Mouse (Mus musculus): ENCODE data around the gene Nuak2. TPM values are rescaled to one million over a fixed set of nuclear protein-coding genes. Genes with fewer than 3 reads are reported as not detected.

Nuak2 gene
- polyA plus RNA-seq, 2 experiments, result 1.2 to 2.0 TPM

DNA sequence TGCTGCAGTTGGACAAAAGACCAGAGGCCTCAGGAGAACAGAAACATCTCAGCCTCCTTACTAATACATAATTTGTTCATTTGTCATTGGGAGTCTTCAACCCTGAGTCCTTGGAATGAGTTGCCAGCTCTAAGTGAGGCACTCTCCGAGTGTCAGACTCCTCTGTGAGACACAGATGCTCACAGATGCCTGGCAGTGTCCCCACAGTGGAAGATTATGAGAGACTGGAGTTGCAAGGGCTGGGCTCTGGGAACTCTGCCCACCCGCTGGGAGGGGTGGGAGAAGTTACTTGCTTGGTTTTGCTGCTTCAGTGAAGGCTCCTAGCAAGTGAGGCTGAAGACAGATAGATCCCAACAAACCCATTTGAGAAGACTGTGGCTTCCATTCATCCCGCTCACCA is 19.9 kb upstream of the Nuak2 start:
- no peaks in the 10 kb centered on the region for H3K36me3 ChIP-seq (replicated peaks; ENCODE audit: control insufficient read depth, insufficient read depth, low read depth)
- DNase-seq (ENCODE audit: low read depth in 3 of 3, low spot score in 3 of 3) (no peak), ATAC-seq (ENCODE audit: insufficient read depth) (no peak)
- no peak overlapping the region for H3K27ac ChIP-seq
- H3K4me2 ChIP-seq (ENCODE audit: low read depth), result no peak overlapping the region
- H3K4me1 ChIP-seq (replicated peaks; ENCODE audit: control insufficient read depth in 2 of 2, insufficient read depth in 2 of 2, low read length in 1 of 2), result no peaks in the 10 kb centered on the region
- H3K4me3 ChIP-seq (ENCODE audit: insufficient read depth in 1 of 2, low read depth in 2 of 2, low read length in 2 of 2), result no peak overlapping the region
- no peak overlapping the region for H3K9ac ChIP-seq (replicated peaks)
- H3K9me3 ChIP-seq (ENCODE audit: control insufficient read depth, low read length), result no peaks in the 10 kb centered on the region
- WGBS (ENCODE audit: insufficient replicate concordance), result 49% methylated on average over 3 of the region's 3 CpGs
- TF ChIP-seq CTCF (IDR thresholded peaks at IDR 0.05; ENCODE audit: low read depth) (no peak), EP300 (IDR thresholded peaks at IDR 0.05; ENCODE audit: low read depth) (no peak)
- H3K27me3 ChIP-seq (ENCODE audit: control insufficient read depth, insufficient read depth, low read length), result peaks cover 41% of the 10 kb centered on the region

DNA sequence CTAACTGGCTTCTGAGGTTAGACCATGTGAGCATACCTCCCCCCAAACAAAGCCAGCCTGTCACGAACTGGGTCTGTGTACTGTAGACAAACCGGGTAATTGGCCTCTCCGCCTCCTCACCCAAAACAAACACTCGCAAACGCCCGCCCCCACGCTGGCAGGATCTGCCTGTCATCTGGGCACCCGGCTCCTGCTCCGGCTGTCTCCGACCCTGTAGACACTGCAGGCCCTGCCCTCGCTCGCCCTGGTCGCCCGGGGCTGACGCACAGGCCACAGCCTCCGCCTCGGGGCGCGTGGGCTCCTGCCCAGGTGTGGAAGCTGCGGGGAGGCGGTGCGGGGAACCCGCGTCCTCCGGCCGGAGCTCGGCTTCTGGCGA is 17.5 kb upstream of the Nuak2 start, which contains the start of gene Klhdc8a:
TSS of gene Klhdc8a (plus strand) at position 202 of the 376 bp plus-strand sequence.
- Histone ChIP-seq H3K4me3 (ENCODE audit: insufficient read depth in 1 of 2, low read depth in 2 of 2, low read length in 2 of 2) (peak within 1 kb of the TSS; percentile 8 to 35), H3K36me3 (replicated peaks; ENCODE audit: control insufficient read depth, insufficient read depth, low read depth) (no peaks in the 10 kb centered on the region), H3K27ac (no peak within 1 kb of the TSS), H3K4me1 (replicated peaks; ENCODE audit: control insufficient read depth in 2 of 2, insufficient read depth in 2 of 2, low read length in 1 of 2) (no peaks in the 10 kb centered on the region), H3K4me2 (ENCODE audit: low read depth) (peak within 1 kb of the TSS; percentile 64), H3K9ac (replicated peaks) (no peak within 1 kb of the TSS), H3K9me3 (ENCODE audit: control insufficient read depth, low read length) (no peaks in the 10 kb centered on the region), H3K27me3 (ENCODE audit: control insufficient read depth, insufficient read depth, low read length) (peaks cover 41% of the 10 kb centered on the region)
- ATAC-seq (ENCODE audit: insufficient read depth), result no peak
- DNase-seq (ENCODE audit: low read depth in 3 of 3, low spot score in 3 of 3), result no peak
- 3% methylated on average over 28 of the region's 28 CpGs for WGBS (ENCODE audit: insufficient replicate concordance)
- TF ChIP-seq CTCF (IDR thresholded peaks at IDR 0.05; ENCODE audit: low read depth) (no peak), EP300 (IDR thresholded peaks at IDR 0.05; ENCODE audit: low read depth) (no peak)

GRCm38 (mm10) chr1:132298801-132299464 is 17.0 kb upstream of the Nuak2 start:
- Histone ChIP-seq H3K4me1 (replicated peaks; ENCODE audit: control insufficient read depth in 2 of 2, insufficient read depth in 2 of 2, low read length in 1 of 2) (no peaks in the 10 kb centered on the region), H3K27ac (no peak overlapping the region), H3K36me3 (replicated peaks; ENCODE audit: control insufficient read depth, insufficient read depth, low read depth) (no peaks in the 10 kb centered on the region), H3K4me3 (ENCODE audit: insufficient read depth in 1 of 2, low read depth in 2 of 2, low read length in 2 of 2) (peak overlapping the region; percentile 8 to 35), H3K9me3 (ENCODE audit: control insufficient read depth, low read length) (no peaks in the 10 kb centered on the region), H3K27me3 (ENCODE audit: control insufficient read depth, insufficient read depth, low read length) (peaks cover 41% of the 10 kb centered on the region), H3K9ac (replicated peaks) (no peak overlapping the region), H3K4me2 (ENCODE audit: low read depth) (peak overlapping the region; percentile 64)
- ATAC-seq (ENCODE audit: insufficient read depth) (no peak), DNase-seq (ENCODE audit: low read depth in 3 of 3, low spot score in 3 of 3) (no peak)
- WGBS (ENCODE audit: insufficient replicate concordance), result 2% methylated on average over 70 of the region's 71 CpGs
- no peak for TF ChIP-seq CTCF (IDR thresholded peaks at IDR 0.05; ENCODE audit: low read depth)
- no peak for TF ChIP-seq EP300 (IDR thresholded peaks at IDR 0.05; ENCODE audit: low read depth)

DNA sequence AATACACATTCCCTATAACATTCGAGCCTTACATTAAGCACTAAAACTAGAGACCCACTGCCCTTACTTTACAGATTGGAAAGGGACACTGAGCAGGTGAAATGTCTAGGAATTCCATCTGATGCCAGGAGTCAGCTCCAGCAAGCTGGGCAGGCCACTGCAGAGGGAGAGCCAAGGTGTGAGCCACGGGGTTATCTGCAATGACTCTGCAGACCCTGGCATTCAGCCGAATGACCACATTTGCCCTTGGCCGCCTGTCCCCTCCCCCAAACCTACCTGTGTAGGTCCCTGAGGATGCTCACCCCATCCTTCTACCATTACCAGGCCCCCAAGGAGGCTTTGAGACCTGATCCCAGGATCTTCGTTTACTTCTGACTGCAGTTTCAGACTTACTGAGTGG is 16.2 kb upstream of the Nuak2 start:
- no peak overlapping the region for H3K4me2 ChIP-seq (ENCODE audit: low read depth)
- no peaks in the 10 kb centered on the region for H3K9me3 ChIP-seq (ENCODE audit: control insufficient read depth, low read length)
- TF ChIP-seq CTCF (IDR thresholded peaks at IDR 0.05; ENCODE audit: low read depth), result no peak
- no peak for TF ChIP-seq EP300 (IDR thresholded peaks at IDR 0.05; ENCODE audit: low read depth)
- WGBS (ENCODE audit: insufficient replicate concordance), result 63% methylated on average over 5 of the region's 5 CpGs
- DNase-seq (ENCODE audit: low read depth in 3 of 3, low spot score in 3 of 3) (no peak), ATAC-seq (ENCODE audit: insufficient read depth) (no peak)
- H3K27me3 ChIP-seq (ENCODE audit: control insufficient read depth, insufficient read depth, low read length), result peaks cover 41% of the 10 kb centered on the region
- no peak overlapping the region for H3K27ac ChIP-seq
- no peaks in the 10 kb centered on the region for H3K4me1 ChIP-seq (replicated peaks; ENCODE audit: control insufficient read depth in 2 of 2, insufficient read depth in 2 of 2, low read length in 1 of 2)
- no peaks in the 10 kb centered on the region for H3K36me3 ChIP-seq (replicated peaks; ENCODE audit: control insufficient read depth, insufficient read depth, low read depth)
- no peak overlapping the region for H3K9ac ChIP-seq (replicated peaks)
- no peak overlapping the region for H3K4me3 ChIP-seq (ENCODE audit: insufficient read depth in 1 of 2, low read depth in 2 of 2, low read length in 2 of 2)

DNA sequence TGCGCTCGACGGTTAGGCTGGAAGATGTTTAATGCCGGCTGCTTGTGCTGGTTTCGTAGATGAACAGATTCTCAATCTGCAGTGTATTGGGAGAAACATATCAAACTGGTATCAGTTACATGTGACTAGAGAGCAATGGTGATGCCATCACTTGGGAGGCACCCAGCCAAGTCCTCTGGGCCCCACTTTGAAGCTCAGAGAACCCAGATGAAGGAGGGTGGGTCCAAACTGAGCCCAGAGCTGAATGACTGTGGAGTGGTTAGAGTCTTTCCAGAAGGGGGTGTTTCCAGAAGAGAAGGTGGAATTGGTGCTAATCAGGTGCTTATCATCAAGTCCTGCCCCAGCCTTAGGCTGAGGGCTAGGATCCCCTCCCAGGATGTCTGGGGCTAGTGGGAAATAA is 14.7 kb upstream of the Nuak2 start:
- Histone ChIP-seq H3K36me3 (replicated peaks; ENCODE audit: control insufficient read depth, insufficient read depth, low read depth) (no peaks in the 10 kb centered on the region), H3K27ac (no peak overlapping the region), H3K9me3 (ENCODE audit: control insufficient read depth, low read length) (no peaks in the 10 kb centered on the region), H3K4me3 (ENCODE audit: insufficient read depth in 1 of 2, low read depth in 2 of 2, low read length in 2 of 2) (no peak overlapping the region), H3K27me3 (ENCODE audit: control insufficient read depth, insufficient read depth, low read length) (peaks cover 41% of the 10 kb centered on the region), H3K9ac (replicated peaks) (no peak overlapping the region), H3K4me2 (ENCODE audit: low read depth) (no peak overlapping the region), H3K4me1 (replicated peaks; ENCODE audit: control insufficient read depth in 2 of 2, insufficient read depth in 2 of 2, low read length in 1 of 2) (no peaks in the 10 kb centered on the region)
- DNase-seq (ENCODE audit: low read depth in 3 of 3, low spot score in 3 of 3) (no peak), ATAC-seq (ENCODE audit: insufficient read depth) (no peak)
- TF ChIP-seq EP300 (IDR thresholded peaks at IDR 0.05; ENCODE audit: low read depth), result no peak
- no peak for TF ChIP-seq CTCF (IDR thresholded peaks at IDR 0.05; ENCODE audit: low read depth)
- 83% methylated on average over 5 of the region's 5 CpGs for WGBS (ENCODE audit: insufficient replicate concordance)
